Mouse (Mus musculus): ENCODE measurements around the gene Peli1.

GRCm38 (mm10) chr11:21098457-21098856, 7.4 kb downstream of the Peli1 start:
- TF ChIP-seq POLR2A (IDR thresholded peaks at IDR 0.05; ENCODE audit: low read depth, low read length) (no peak), CTCF (IDR thresholded peaks at IDR 0.05; ENCODE audit: extremely low read depth, insufficient read length, insufficient replicate concordance, low read depth, low read length) (no peak)
